Mouse (Mus musculus) adrenal gland, postnatal 36 days (tissue): ENCODE data around the gene Ncor2. TPM values are rescaled to one million over a fixed set of nuclear protein-coding genes. Genes with fewer than 3 reads are reported as not detected.

Experiments
- DNase-seq, 2 experiments: peaks; one replicate each; pipeline ENCODE4 v3.0.0; 2021; ENCODE audit warnings: mixed read lengths in 1 of 2
- total RNA-seq, 2 experiments: library from RNA; stranded (reverse); gene quantifications; 2 replicates each; pipeline ENCODE4 v1.2.3; 2021

The Ncor2 gene
- total RNA-seq, 2 experiments from 2014 or later, result 217 to 310 TPM

- DNase-seq, result no peak
Observed at GRCm38 (mm10) chr5:125127920-125128319, 51.1 kb downstream of the Ncor2 start.

- DNase-seq, result peak; percentile 56 to 59
Observed at GRCm38 (mm10) chr5:125127426-125127825, 51.6 kb downstream of the Ncor2 start.

- DNase-seq, result no peak
Observed at GRCm38 (mm10) chr5:125125966-125126464, 53.0 kb downstream of the Ncor2 start.

DNA sequence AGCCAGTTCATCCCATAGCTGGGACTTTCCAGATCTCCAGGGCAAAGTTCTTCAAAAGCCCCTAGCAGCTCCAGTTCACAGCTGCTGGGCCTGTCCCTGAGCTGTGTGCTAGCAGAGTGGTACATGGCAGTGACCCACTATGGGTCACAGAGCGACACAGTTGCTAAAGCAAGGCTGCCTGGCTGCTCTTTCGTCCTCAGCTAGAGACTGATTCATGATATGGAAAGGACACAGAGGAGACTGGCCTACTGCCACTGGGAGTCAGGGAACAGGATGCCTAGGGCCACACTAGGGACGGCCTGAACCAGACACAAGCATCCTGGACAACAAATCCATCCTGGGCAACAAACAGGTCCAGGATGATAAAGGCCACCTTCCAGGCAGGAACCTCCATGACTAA, 53.8 kb downstream of the Ncor2 start:
- DNase-seq, result peak; percentile 40 to 52

DNA sequence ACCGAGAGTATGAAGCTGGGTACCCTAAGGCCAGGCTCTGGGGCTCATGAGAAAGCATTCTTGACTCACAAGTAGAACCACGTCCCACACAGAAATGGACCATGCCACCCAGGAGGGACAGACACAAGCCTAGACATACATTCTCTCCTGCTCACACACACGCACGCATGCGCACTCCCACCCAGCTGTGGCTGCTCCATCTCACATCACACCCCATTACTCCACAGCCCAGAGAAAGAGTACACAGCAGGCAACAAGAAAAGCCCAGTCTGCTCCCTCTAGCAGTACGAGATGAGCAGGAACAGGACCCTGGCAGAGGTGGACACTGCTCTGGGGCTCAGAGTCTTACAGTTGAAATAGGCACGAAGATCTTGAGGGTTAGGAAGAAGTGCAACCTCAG, 55.0 kb downstream of the Ncor2 start:
- DNase-seq, result no peak

DNA sequence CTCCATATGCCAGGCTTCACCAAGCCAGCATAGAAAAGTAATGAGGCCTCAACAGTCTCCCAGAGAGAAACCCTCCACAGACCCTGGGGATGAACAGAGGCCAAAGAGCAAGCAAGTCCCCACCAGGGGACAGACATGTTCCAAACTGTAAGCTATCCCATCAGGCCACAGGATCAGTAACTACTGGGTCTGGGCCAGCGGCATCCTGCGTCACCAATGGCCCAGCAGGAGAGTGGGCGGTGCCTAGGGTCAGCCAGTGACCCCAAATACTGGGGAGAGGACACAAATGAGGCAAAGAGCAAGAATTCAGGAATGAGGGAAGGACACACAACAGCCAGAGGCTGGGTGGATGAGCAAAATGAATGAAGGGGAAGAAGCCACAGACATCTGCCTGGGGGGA, 55.8 kb downstream of the Ncor2 start:
- no peak for DNase-seq

- no peak for DNase-seq
Observed at GRCm38 (mm10) chr5:125122546-125122945, 56.5 kb downstream of the Ncor2 start.

DNA sequence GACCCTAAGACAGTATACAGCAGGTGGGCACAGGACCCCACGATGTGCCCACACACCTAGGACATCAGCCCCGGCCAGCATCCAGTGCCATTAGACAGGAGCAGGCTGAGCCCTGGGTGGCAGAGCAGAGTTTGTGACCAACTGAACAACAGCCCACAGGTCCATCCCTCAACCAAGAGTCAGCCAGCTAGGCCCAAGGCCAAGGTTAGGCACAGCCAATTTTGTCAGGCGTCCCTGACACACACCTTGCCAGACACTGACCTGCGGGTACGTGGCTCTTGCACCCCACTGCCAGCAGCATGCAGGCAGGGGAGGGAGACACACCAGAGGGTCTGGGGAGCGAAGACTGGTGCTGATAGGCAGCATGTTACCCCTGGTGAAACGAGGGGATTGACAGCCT, 57.0 kb downstream of the Ncor2 start:
- peak; percentile 58 to 64 for DNase-seq

DNA sequence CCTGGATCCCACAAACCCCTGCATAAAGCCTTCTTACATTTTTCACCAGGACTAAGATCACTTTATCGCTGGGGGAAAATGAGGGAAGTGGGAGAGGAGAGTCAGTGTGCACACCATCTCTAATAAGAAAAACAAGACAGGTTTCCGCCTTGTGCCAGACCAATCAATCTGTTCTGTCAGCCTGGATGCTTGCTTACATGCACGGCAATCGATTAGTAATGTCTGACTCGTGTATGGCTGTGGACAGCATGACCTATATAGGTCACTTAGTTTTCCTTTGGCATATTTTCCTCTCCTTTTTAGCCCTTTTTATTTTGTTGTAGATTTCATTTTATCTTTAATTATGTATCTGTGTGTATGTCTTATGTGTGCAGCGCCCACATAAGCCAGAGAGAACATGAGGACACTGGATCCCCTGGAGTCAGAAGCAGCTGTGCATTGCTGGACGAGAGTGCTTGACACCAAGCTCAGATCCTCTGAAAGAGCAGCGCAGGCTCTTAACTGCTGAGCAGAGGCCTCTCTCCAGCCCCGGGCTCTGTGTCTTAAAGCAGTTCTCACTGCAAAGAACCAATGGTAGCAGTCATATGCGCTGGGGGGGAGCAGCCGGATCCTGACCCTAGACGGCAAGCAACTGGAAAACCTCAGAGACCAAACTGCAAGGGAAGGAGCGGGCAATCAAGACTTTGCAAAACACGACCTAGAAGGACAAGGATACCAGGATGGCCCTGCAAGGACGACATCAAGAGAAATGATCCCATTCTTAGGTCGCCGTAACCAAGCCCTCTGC, 58.3 kb downstream of the Ncor2 start:
- no peak for DNase-seq

DNA sequence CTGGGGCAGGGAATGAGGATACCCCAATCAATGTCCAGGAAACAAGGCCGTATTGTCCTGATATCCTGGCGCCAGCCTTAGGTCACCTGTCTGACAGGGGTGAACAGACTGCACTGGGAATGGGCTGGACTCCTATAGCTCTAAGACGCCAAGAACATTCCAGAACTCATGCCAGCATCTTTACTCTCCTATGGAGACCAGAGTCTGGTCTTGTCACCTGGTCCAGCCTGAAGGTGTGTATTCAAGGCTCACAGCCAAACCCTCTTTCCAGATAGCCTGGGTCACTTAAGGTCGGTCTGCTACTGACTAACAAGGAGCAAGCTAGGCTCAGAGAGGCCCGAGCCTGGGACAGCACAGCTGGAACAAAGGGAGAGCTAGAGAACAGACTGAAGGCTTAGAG, 61.8 kb downstream of the Ncor2 start:
- no peak for DNase-seq

DNA sequence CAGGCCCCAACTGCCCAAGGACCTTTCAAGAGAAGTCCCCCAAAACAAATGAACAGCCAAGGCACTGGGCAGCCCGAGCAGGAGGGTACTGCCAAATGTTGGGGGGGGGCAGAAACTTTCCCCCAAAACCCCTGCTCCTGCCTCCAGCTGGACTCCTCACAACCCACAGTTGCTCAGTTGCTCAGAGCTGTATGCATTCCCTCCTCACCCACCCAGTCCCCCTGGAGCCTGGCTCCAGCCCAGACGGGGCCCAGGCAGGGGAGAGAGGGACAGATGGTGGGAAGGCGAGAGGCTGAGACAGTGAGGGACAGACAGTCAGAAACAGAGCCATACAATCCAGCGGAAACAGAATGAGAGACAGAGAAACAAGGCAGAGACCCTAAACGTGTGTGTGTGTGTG, 66.0 kb downstream of the Ncor2 start:
- DNase-seq, result no peak

GRCm38 (mm10) chr5:125112588-125112987, 66.4 kb downstream of the Ncor2 start:
- no peak for DNase-seq

- peak; percentile 53 to 63 for DNase-seq
Observed at GRCm38 (mm10) chr5:125111137-125111536, 67.9 kb downstream of the Ncor2 start.

DNA sequence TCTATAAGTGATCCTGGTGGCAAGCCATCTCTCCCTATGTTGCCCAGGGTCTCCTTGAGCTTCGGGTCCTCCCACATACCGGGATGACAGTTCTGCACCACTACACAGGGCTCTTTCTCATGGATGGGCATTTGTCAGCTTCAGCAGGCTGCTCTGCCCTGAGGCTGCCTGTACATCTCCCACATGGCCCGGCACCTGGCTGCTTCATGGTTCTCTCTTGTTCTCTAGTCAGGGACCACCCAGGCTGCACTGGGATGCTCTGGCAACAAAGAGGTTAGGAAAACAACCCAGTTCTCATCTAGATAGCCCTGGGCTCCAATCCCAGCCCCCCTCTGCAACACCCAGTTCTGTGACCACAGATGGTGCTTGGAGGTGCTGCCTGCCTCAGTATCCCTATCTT, 68.3 kb downstream of the Ncor2 start:
- DNase-seq, result no peak

DNA sequence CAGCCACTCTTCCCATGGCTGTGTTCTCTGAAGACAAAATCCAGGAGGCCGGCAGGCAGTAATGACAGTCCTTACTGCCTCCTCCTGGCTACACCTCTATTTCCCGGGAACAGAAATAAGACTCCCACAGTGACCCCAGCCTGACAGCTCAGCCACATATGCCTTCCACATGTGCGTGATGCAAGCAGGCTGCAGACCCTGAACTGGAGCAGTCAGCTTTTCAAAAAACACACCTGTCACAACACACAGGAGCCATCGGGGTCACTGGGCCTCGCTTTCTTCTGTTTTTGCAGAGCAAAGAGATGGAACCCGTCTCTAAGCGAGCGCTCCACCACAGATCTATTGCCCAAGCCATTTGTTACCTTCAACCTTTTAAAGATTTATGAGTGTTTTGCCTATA, 68.8 kb downstream of the Ncor2 start:
- DNase-seq, result no peak

DNA sequence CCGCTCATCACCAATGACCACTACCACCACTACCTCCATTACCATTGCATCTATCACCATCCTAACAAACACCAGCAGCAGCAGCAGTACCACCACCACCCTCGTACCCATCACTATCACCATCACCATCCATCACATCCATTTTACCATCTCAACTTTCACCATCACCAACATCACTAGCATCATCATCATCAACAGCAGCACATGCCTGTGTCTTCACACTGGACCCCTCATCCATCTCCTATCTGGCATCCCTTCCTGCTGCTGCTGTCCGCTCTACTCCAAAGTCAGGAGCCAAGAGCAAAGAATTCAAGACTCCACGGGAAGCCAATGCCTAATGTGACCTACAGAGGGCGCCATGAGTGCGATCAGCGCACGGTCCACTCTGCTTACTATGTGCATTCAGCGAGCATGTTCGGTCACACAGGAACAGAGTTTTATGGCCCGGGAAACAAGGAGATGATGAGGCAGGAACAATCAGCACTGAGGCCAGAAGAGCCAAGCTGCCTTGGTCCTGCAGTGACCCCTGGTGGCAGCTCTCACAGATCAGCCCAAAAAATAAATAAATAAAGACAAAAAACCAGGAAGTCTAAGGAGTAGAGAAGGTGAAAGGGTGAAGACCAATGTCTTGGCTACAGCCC, 71.9 kb downstream of the Ncor2 start:
- DNase-seq, result peak; percentile 65 to 80

DNA sequence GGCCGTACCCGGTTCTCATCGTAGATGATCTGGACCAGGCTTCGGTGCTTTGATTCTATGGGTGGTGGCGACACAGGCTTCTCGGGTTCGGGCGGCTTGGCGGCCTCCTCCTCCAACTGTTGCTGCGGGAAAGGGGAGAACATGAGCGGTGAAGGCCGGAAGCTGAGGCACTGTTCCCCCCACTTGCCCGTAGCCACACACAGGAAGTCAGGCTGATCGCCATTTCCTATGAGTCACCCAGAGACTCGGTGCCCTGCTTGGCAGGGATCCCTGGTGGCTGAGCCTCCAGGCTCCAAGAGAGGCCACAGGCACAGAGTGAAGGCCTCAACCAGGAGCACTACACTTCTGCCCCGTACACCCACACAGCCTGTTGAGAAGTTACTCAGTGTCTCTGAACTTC, 72.8 kb downstream of the Ncor2 start:
- peak; percentile 87 to 88 for DNase-seq

GRCm38 (mm10) chr5:125104841-125105240, 74.2 kb downstream of the Ncor2 start:
- DNase-seq, result no peak

DNA sequence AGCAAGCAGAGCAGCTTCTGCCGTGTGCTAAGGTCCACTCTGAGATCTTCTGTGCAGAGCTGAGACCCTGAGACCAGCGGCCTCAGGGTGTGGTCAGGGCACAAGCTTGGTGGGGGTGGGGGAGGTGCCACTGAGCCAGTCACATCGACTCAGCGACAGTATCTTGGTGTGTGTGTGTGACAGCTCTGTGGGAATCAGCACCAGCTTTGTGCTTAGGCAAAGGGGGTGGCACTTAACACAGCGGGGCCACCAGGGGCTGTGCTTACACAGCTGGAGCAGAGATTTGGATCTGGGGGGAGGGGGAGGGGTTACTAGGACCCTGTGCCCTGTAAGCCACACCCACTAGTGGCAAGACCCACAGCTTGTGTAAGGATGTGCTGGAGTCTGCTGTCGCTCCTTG, 75.6 kb downstream of the Ncor2 start:
- no peak for DNase-seq

GRCm38 (mm10) chr5:125102907-125103306, 76.1 kb downstream of the Ncor2 start:
- DNase-seq, result no peak

DNA sequence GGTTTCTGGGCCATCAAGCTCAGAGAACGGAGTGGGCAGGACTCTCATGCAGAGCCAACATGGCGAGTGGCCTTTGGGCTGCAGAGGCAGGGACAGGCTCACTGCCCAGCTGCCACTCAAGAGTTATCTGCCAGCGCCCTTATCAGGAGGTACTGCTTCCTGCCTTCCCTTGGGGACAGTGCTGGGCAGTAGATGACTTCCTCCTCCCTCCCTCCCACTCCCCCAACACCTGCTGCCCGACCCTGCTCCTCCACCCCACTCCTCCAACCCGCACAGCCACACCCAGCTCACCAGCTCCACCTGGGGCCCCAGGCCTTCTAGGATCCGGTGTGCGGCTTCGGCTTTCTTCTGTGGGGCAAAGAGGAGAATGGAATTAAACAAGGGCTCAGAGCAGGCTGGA, 76.7 kb downstream of the Ncor2 start:
- no peak for DNase-seq

- DNase-seq, result peak in 1 of 2 experiments; percentile 35
Observed at GRCm38 (mm10) chr5:125099785-125100350, 79.2 kb downstream of the Ncor2 start.

DNA sequence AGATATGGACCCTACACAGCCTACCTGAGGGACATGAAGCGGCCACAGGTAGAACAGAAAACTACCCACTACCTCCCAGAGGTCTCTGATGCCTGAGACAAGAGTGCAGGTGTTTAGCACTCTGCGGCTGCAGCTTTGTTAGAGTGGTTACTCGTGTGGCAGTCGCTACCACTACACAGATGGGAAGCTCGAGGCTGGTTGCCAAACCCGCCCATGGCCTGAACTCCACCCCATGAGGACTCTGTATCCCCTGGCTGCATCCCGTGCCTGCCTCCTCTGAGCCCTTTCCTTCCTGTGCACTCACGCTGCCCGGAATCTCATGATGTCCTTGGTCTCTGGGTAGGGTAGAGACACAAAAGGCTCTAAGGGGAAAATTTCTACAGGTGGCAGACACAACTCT, 80.3 kb downstream of the Ncor2 start:
- no peak for DNase-seq
